In genomic region chr7:48963112-48963511, GRCm38 (mm10) we compare ENCODE assay signal across 11 mouse cellular contexts. TPM values are rescaled to one million over a fixed set of nuclear protein-coding genes. Genes with fewer than 3 reads are reported as not detected.
A peak's percentile ranks its signal among the peaks of the same experiment; 100 is the strongest.
DNase-seq lines count a peak whose midpoint lies in the region; ATAC-seq and TF ChIP-seq lines count a peak whose summit lies in the region.
"Had no signal": no experiment of that assay in that cellular context is flagged by ENCODE, and none has a peak within 500 bp of the region (broad histone marks: within the 10 kb centered on the region; RNA-seq: fewer than 3 reads in every experiment).

No protein-coding gene starts in this region.

- peak; percentile 56 for DNase-seq in brain, embryonic 14.5 days (ENCODE audit: low read depth)
- no peak for DNase-seq in frontal cortex, postnatal 10 days (ENCODE audit: low spot score in 2 of 2)
- no peak for DNase-seq in kidney, adult 11 months
- DNase-seq: heart, adult 18-20 months; lung, postnatal 14 days had no signal

- 0 out of 2 replicates have a peak, but pooled peaks have one; percentile 10 for TF ChIP-seq CTCF in intestine, postnatal 0 days (IDR thresholded peaks at IDR 0.05; ENCODE audit: low read depth)
- TF ChIP-seq CTCF in brain, embryonic 14.5 days (IDR thresholded peaks at IDR 0.05; ENCODE audit: borderline replicate concordance, extremely low read depth, insufficient read depth, insufficient read length): peak; percentile 36; the same call in 1 of the 2 replicates

- no peak for TF ChIP-seq POLR2A in brain, embryonic 14.5 days (IDR thresholded peaks at IDR 0.05; ENCODE audit: borderline replicate concordance, extremely low read depth, insufficient read depth, insufficient read length, poor library complexity, severe bottlenecking)

- H3K4me3 ChIP-seq in intestine, postnatal 0 days (ENCODE audit: low read depth, low read length): no peak overlapping the region
- no peak overlapping the region for H3K4me3 ChIP-seq in intestine, embryonic 16.5 days (ENCODE audit: low read length)
- H3K4me3 ChIP-seq in hindbrain, embryonic 16.5 days (ENCODE audit: low read length): 0 out of 2 replicates have a peak overlapping the region, but pooled peaks have one; percentile 8
- no peak overlapping the region for H3K4me3 ChIP-seq in neural tube, embryonic 14.5 days (ENCODE audit: low read depth, low read length)
- H3K4me3 ChIP-seq: limb, embryonic 15.5 days had no signal

- no peak overlapping the region for H3K27ac ChIP-seq in intestine, postnatal 0 days (ENCODE audit: low read depth, low read length)
- H3K27ac ChIP-seq in intestine, embryonic 16.5 days (ENCODE audit: low read length): no peak overlapping the region
- peak overlapping the region; percentile 24; the same call in 1 of the 2 replicates for H3K27ac ChIP-seq in hindbrain, embryonic 16.5 days (ENCODE audit: low read depth, low read length)
- H3K27ac ChIP-seq in neural tube, embryonic 14.5 days (ENCODE audit: low read depth, low read length): no peak overlapping the region
- H3K27ac ChIP-seq: limb, embryonic 15.5 days had no signal

- no peaks in the 10 kb centered on the region for H3K36me3 ChIP-seq in intestine, postnatal 0 days (ENCODE audit: control insufficient read depth, insufficient read depth)
- no peaks in the 10 kb centered on the region for H3K36me3 ChIP-seq in intestine, embryonic 16.5 days (ENCODE audit: control insufficient read depth, insufficient read depth, low read length)
- no peaks in the 10 kb centered on the region for H3K36me3 ChIP-seq in hindbrain, embryonic 16.5 days (ENCODE audit: control insufficient read depth, insufficient read depth, low read length)
- no peaks in the 10 kb centered on the region for H3K36me3 ChIP-seq in neural tube, embryonic 14.5 days (ENCODE audit: control insufficient read depth, insufficient read depth, low read length)
- H3K36me3 ChIP-seq: G1E; limb, embryonic 15.5 days had no signal

- no peak overlapping the region for H3K4me2 ChIP-seq in intestine, postnatal 0 days (replicated peaks; ENCODE audit: low read depth)
- no peak overlapping the region for H3K4me2 ChIP-seq in intestine, embryonic 16.5 days (ENCODE audit: low read depth, low read length)
- H3K4me2 ChIP-seq in hindbrain, embryonic 16.5 days (ENCODE audit: low read length): peak overlapping the region; percentile 81
- H3K4me2 ChIP-seq in neural tube, embryonic 14.5 days (ENCODE audit: low read depth, low read length): peak overlapping the region; percentile 4
- H3K4me2 ChIP-seq: limb, embryonic 15.5 days had no signal

- peaks cover 23% of the 10 kb centered on the region for H3K27me3 ChIP-seq in intestine, postnatal 0 days (replicated peaks; ENCODE audit: control insufficient read depth, insufficient read depth, low read length)
- peaks cover 31% of the 10 kb centered on the region for H3K27me3 ChIP-seq in intestine, embryonic 16.5 days (replicated peaks; ENCODE audit: control insufficient read depth, insufficient read depth, low read length)
- no peaks in the 10 kb centered on the region; the same call in 1 of the 2 replicates for H3K27me3 ChIP-seq in hindbrain, embryonic 16.5 days (replicated peaks; ENCODE audit: control insufficient read depth, insufficient read depth, low read length)
- H3K27me3 ChIP-seq in neural tube, embryonic 14.5 days (ENCODE audit: control insufficient read depth, insufficient read depth, low read length): no peaks in the 10 kb centered on the region

- no peak for ATAC-seq in intestine, postnatal 0 days
- ATAC-seq in intestine, embryonic 16.5 days: no peak
- ATAC-seq in hindbrain, embryonic 16.5 days: no peak
- no peak for ATAC-seq in neural tube, embryonic 14.5 days (ENCODE audit: low read depth)

- H3K4me1 ChIP-seq in intestine, postnatal 0 days (replicated peaks; ENCODE audit: control insufficient read depth, insufficient read depth, low read length): no peaks in the 10 kb centered on the region; the same call in 1 of the 2 replicates
- H3K4me1 ChIP-seq in intestine, embryonic 16.5 days (ENCODE audit: control insufficient read depth, insufficient read depth, low read length): peaks cover 7% of the 10 kb centered on the region
- H3K4me1 ChIP-seq in hindbrain, embryonic 16.5 days (ENCODE audit: control insufficient read depth, insufficient read depth, low read depth, low read length): peaks cover 57% of the 10 kb centered on the region
- H3K4me1 ChIP-seq in neural tube, embryonic 14.5 days (ENCODE audit: control insufficient read depth, insufficient read depth, low read length): peaks cover 53% of the 10 kb centered on the region

- no peaks in the 10 kb centered on the region for H3K9me3 ChIP-seq in intestine, postnatal 0 days (ENCODE audit: control insufficient read depth)
- no peaks in the 10 kb centered on the region for H3K9me3 ChIP-seq in intestine, embryonic 16.5 days (ENCODE audit: control insufficient read depth, low read length)
- no peaks in the 10 kb centered on the region for H3K9me3 ChIP-seq in hindbrain, embryonic 16.5 days (ENCODE audit: control insufficient read depth, low read length)
- H3K9me3 ChIP-seq in neural tube, embryonic 14.5 days (ENCODE audit: control insufficient read depth, low read length): no peaks in the 10 kb centered on the region
- H3K9me3 ChIP-seq: limb, embryonic 15.5 days had no signal

- WGBS in intestine, postnatal 0 days: 34% methylated on average over 5 of the region's 5 CpGs
- 37% methylated on average over 5 of the region's 5 CpGs for WGBS in intestine, embryonic 16.5 days
- WGBS in hindbrain, embryonic 16.5 days: 24% methylated on average over 5 of the region's 5 CpGs
- 27% methylated on average over 5 of the region's 5 CpGs for WGBS in neural tube, embryonic 14.5 days

- H3K9ac ChIP-seq in intestine, postnatal 0 days (ENCODE audit: low read depth, low read length): no peak overlapping the region
- H3K9ac ChIP-seq in intestine, embryonic 16.5 days (ENCODE audit: low read depth, low read length): no peak overlapping the region
- H3K9ac ChIP-seq in hindbrain, embryonic 16.5 days (ENCODE audit: low read depth, low read length): peak overlapping the region; percentile 56
- no peak overlapping the region for H3K9ac ChIP-seq in neural tube, embryonic 14.5 days (replicated peaks; ENCODE audit: low read depth, low read length)
- H3K9ac ChIP-seq: limb, embryonic 15.5 days had no signal

RNA-seq across cellular contexts. Expression of gene Nav2, which starts 54.6 kb away (rescaled TPM):
- 5.8 and 8.4 TPM in 2 replicates for polyA plus RNA-seq in intestine, postnatal 0 days (2015; fragmentation: Nextera tagmentation; extraction: Ambion mirVana)
- 14.4 and 15.3 TPM in 2 replicates for polyA plus RNA-seq in intestine, embryonic 16.5 days (2015; fragmentation: Nextera tagmentation; extraction: Ambion mirVana)
- polyA plus RNA-seq in brain, embryonic 14.5 days (2012; rRNA removed): 10.1 and 28.3 TPM in 2 replicates
- 23.0 and 27.9 TPM in 2 replicates for polyA plus RNA-seq in hindbrain, embryonic 16.5 days (2015; fragmentation: Nextera tagmentation; extraction: Ambion mirVana)
- 24.7 and 36.5 TPM in 2 replicates for polyA plus RNA-seq in neural tube, embryonic 14.5 days (2014; fragmentation: Nextera tagmentation; extraction: Ambion mirVana)
- polyA plus RNA-seq: G1E had no signal

Comparison
In these comparisons a context has a peak if more than half of its experiments do, and no peak if none do; other contexts are left out.
1. H3K4me2 ChIP-seq: peak in hindbrain, embryonic 16.5 days (single experiment) and neural tube, embryonic 14.5 days (single experiment); none in intestine, postnatal 0 days (single experiment) and intestine, embryonic 16.5 days (single experiment).